Mouse (Mus musculus) stomach, postnatal 0 days (tissue): ENCODE data around the gene Pgap2. TPM values are rescaled to one million over a fixed set of nuclear protein-coding genes. Genes with fewer than 3 reads are reported as not detected.

Experiments used
- ATAC-seq: fragments of 200-750 bp; cut with Nextera tagmentation; 2 replicates; pipeline ENCODE4 v1.8.0; 2017; ENCODE audit not compliant: low FRiP score, low TSS enrichment
- DNase-seq: peaks from one replicate; pipeline ENCODE4 v3.0.0-alpha.2; 2016; ENCODE audit warnings: low spot score
- H3K27ac ChIP-seq: fragments of 300-500 bp; sonication (generic); replicated peaks from 2 replicates; pipeline ENCODE4 v1.5.1; 2014; ENCODE audit warnings: mild to moderate bottlenecking, control low read depth
- H3K27me3 ChIP-seq: fragments of 300-500 bp; sonication (generic); 2 replicates; pipeline ENCODE4 v1.6.1; 2014; ENCODE audit warnings: low read length; ENCODE audit not compliant: control insufficient read depth, insufficient read depth
- H3K36me3 ChIP-seq: fragments of 300-500 bp; sonication (generic); 2 replicates; pipeline ENCODE4 v1.6.1; 2014; ENCODE audit warnings: low read length, mixed read lengths; ENCODE audit not compliant: control insufficient read depth, insufficient read depth
- H3K4me1 ChIP-seq: fragments of 300-500 bp; sonication (generic); replicated peaks from 2 replicates; pipeline ENCODE4 v1.6.1; 2014; ENCODE audit warnings: antibody characterized with exemption; ENCODE audit not compliant: control insufficient read depth, insufficient read depth
- H3K4me2 ChIP-seq: fragments of 300-500 bp; sonication (generic); replicated peaks from 2 replicates; pipeline ENCODE4 v1.6.1; 2014; ENCODE audit warnings: low read depth, mild to moderate bottlenecking, control low read depth, moderate library complexity
- H3K4me3 ChIP-seq: fragments of 300-500 bp; sonication (generic); 2 replicates; pipeline ENCODE4 v1.5.1; 2014; ENCODE audit warnings: low read depth, low read length, control low read depth
- H3K9ac ChIP-seq: fragments of 300-500 bp; sonication (generic); 2 replicates; pipeline ENCODE4 v1.6.1; 2014; ENCODE audit warnings: mild to moderate bottlenecking, low read length, control low read depth, mixed read lengths
- H3K9me3 ChIP-seq: fragments of 300-500 bp; sonication (generic); 2 replicates; pipeline ENCODE4 v1.6.1; 2016; ENCODE audit warnings: low read length; ENCODE audit not compliant: control insufficient read depth
- CTCF ChIP-seq: IDR thresholded peaks from 2 replicates; pipeline ENCODE4 v1.5.1; 2016; ENCODE audit warnings: antibody characterized with exemption, low read depth, mild to moderate bottlenecking, moderate library complexity
- EP300 ChIP-seq: optimal IDR thresholded peaks from 2 replicates; pipeline ENCODE3; 2016; ENCODE audit warnings: antibody characterized with exemption
- WGBS: fragments of 180-500 bp; shearing (Covaris S2); extraction: QIAGEN DNeasy Blood & Tissue Kit; methylation state at CpG from one replicate; pipeline ENCODE4 v1.1.7; 2014; 5-methylcytosine and 5-hydroxymethylcytosine counted together
- polyA plus RNA-seq: library from polyadenylated mRNA; unstranded; fragments of >200 nt; fragmentation: Nextera tagmentation; extraction: Ambion mirVana; gene quantifications from 2 replicates; pipeline ENCODE4 v1.2.1, GENCODE M21; 2015

Gene Pgap2
- polyA plus RNA-seq, 1 experiment from 2014 or later, result 88.2 TPM

DNA sequence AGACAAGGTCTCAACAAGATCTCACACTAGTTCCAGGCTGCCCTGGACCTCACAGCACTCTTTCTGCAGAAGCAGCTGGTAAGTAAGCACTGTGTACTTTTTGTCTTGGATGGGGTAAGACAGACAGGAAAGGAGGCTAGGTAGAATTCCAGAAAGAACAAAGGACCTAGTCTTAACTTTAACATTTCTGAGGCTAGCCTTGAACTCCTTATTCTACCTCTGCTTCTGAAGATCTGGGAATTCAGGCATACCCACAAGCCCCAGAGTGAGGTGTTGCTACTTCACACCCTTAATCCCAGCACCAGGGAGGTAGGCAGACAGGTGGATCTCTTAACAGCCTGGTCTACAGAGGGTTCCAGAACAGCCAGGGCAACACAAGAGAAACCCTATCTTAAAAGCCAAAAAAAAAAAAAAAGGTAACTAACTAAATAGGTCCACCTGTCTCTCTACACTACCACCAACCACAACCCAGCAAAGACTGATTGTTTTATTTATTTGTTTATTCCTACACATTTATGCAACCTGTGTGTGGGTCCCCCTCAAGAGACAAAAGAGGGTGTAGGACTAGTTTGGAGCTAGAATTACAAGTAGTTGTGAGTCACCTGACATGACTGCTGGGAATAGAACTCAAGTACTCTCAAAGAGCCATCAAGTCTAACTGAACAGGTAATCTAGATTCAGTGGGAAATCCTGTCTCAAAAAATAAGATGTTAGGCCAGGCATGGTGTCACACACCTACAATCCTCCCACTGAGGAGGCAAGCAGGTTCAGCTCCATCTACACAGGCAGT lies 8.8 kb upstream of the Pgap2 start:
- no peak for DNase-seq

DNA sequence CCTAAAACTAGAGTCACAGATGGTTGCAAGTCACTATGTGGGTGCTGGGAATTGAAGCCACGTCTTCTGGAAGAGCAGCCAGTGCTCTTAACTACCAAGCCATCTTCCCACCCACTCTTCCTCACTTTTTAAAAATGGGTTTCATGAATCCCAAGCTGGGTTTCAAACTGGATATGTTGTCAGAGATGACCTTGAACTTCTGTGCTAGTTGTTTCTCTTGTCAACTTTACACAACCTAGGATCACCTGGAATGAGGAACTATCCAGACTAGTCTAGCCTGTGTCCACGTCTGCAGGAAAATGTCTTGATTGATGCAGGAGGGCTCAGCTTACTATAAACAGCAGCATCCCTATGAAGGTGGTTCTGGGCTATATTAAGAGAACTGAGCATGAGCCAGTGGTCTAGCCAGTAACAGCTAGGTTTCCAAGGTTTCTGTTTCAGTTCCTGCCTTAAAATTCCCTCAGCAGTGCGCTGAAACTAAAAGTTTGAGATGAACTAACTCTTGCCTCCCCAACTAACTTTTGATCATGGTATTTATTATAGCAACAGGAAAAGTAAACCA lies 5.6 kb upstream of the Pgap2 start:
- H3K4me2 ChIP-seq, result no peak overlapping the region
- no peak for ATAC-seq
- H3K27ac ChIP-seq, result no peak overlapping the region
- H3K4me3 ChIP-seq, result no peak overlapping the region
- H3K4me1 ChIP-seq, result no peaks in the 10 kb centered on the region
- no peak for TF ChIP-seq EP300
- no peak for TF ChIP-seq CTCF
- H3K9me3 ChIP-seq, result no peaks in the 10 kb centered on the region
- WGBS, result 75% methylated on average over 3 of the region's 3 CpGs
- no peak for DNase-seq
- no peak overlapping the region for H3K9ac ChIP-seq
- no peaks in the 10 kb centered on the region for H3K27me3 ChIP-seq
- no peaks in the 10 kb centered on the region for H3K36me3 ChIP-seq

More for the DNA sequence above, 8.8 kb upstream of the Pgap2 start:
- no peaks in the 10 kb centered on the region for H3K27me3 ChIP-seq
- no peaks in the 10 kb centered on the region for H3K36me3 ChIP-seq
- no peak overlapping the region for H3K4me2 ChIP-seq
- no peak overlapping the region for H3K9ac ChIP-seq
- no peaks in the 10 kb centered on the region for H3K4me1 ChIP-seq
- no peak overlapping the region for H3K4me3 ChIP-seq
- no peaks in the 10 kb centered on the region for H3K9me3 ChIP-seq
- no peak for ATAC-seq
- no peak for TF ChIP-seq CTCF
- no peak for TF ChIP-seq EP300
- H3K27ac ChIP-seq, result no peak overlapping the region

DNA sequence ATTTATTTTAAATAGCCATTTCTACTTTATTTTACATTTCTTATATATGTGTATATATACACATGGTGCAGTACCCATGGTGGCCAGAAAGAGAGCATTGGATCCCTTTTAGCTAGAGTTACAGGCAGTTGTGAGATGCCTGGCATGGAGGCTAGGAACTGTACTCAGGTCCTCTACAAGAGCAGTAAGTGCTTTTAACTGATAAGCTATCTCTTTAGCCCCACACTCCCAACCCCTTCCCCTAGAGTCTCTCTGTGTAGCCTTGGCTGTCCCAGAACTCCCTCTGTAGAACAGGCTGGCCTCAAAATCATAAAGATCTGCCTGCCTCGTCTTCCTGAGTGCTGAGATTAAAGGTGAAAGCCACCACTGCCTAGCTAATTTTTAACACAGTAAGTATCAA lies 4.4 kb upstream of the Pgap2 start:
- H3K27me3 ChIP-seq, result no peaks in the 10 kb centered on the region
- no peak overlapping the region for H3K27ac ChIP-seq
- no peak for TF ChIP-seq EP300
- TF ChIP-seq CTCF, result peak; percentile 26; the same call in 1 of the 2 replicates
- H3K9ac ChIP-seq, result no peak overlapping the region
- no peaks in the 10 kb centered on the region for H3K36me3 ChIP-seq
- H3K9me3 ChIP-seq, result no peaks in the 10 kb centered on the region
- H3K4me2 ChIP-seq, result no peak overlapping the region
- DNase-seq, result no peak
- H3K4me3 ChIP-seq, result no peak overlapping the region
- ATAC-seq, result no peak
- H3K4me1 ChIP-seq, result no peaks in the 10 kb centered on the region
- 43% methylated on average over 1 of the region's 1 CpGs for WGBS

DNA sequence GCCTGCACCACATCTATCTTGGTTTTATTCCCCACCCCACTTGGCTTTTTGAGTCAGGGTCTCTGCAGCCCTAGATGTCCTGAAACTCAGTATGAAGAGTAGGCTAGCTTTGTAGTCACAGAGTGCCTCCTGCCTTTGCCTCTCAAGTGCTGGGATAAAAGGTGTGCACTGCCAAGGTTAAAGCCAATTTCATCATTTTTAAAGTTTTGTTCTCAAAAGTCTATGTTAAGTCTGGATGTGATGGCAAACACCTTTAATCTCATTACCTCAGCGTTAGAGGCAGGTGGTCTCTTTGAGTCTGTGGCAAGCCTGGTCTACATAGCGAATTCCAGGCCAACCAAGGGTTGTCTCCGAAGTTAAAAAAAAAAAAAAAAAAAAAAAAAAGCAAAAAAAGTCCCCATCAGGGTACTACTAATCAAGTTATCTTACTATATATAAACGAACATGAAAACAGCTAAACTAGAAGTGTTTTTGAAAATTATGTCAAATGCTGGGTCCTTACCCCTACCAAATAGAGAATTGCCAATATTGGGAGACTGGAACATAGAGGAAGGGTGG lies 1.1 kb upstream of the Pgap2 start:
- Histone ChIP-seq H3K27me3 (no peaks in the 10 kb centered on the region), H3K4me2 (peak overlapping the region; percentile 78), H3K27ac (no peak overlapping the region), H3K4me1 (no peaks in the 10 kb centered on the region), H3K36me3 (no peaks in the 10 kb centered on the region), H3K9ac (peak overlapping the region; percentile 90), H3K4me3 (peak overlapping the region; percentile 64), H3K9me3 (no peaks in the 10 kb centered on the region)
- TF ChIP-seq EP300 (no peak), CTCF (no peak)
- ATAC-seq (no peak), DNase-seq (no peak)
- WGBS, result 40% methylated on average over 4 of the region's 4 CpGs

DNA sequence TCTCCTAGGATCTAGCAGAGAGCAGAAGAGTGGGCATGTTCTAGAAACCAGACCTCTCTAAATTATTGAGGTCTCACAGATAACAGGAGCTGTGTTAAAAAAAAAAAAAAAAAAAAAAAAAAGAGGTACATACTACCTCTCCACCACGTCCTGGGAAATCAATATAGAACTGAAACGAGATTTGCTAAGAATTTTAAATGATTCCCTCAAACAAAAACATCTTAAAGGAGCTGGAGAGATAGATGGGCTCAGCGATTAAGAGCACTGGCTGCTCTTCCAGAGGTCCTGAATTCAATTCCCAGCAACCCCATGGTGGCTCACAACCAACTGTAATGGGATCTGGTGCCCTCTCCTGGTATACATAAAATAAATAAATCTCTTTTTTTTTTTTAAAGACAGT lies 1.1 kb downstream of the Pgap2 start:
- no peak for DNase-seq
- Histone ChIP-seq H3K27ac (peak overlapping the region; percentile 91), H3K9me3 (no peaks in the 10 kb centered on the region), H3K4me1 (no peaks in the 10 kb centered on the region), H3K27me3 (no peaks in the 10 kb centered on the region), H3K9ac (peak overlapping the region; percentile 56; the same call in 1 of the 2 replicates), H3K4me2 (peak overlapping the region; percentile 70), H3K36me3 (no peaks in the 10 kb centered on the region), H3K4me3 (peak overlapping the region; percentile 64)
- no peak for ATAC-seq
- WGBS, result 34% methylated on average over 3 of the region's 3 CpGs
- TF ChIP-seq EP300 (no peak), CTCF (peak; percentile 46)

DNA sequence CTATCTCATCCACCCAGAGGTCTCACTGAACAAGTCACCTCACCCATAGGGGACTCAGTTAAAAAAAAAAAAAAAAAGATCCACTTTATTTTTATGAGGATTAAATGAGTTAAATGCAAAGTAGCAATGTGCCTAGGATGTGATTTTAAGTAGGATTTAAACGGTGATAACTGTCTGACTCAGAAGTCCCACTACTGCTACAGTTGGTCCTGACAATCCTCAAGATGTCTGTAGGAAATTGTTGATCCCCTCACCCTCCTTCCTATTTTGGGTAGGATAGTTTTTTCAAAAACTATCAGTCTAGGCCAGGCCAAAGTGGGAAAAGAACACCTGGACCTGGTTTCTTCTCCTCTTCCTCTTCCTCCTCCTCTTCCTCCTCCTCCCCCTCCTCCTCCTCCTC lies 11.9 kb downstream of the Pgap2 start:
- no peak for ATAC-seq
- Histone ChIP-seq H3K27ac (no peak overlapping the region), H3K27me3 (no peaks in the 10 kb centered on the region), H3K4me1 (no peaks in the 10 kb centered on the region), H3K36me3 (no peaks in the 10 kb centered on the region), H3K4me3 (no peak overlapping the region), H3K9me3 (no peaks in the 10 kb centered on the region), H3K9ac (no peak overlapping the region), H3K4me2 (peak overlapping the region; percentile 81)
- DNase-seq, result no peak
- TF ChIP-seq CTCF, result no peak
- TF ChIP-seq EP300, result no peak
- 33% methylated on average over 1 of the region's 1 CpGs for WGBS
